In genomic region chrX:20573927-20574326, GRCm38 (mm10) we compare ENCODE assay signal across 28 mouse cellular contexts. TPM values are rescaled to one million over a fixed set of nuclear protein-coding genes. Genes with fewer than 3 reads are reported as not detected.
DNase-seq lines count a peak whose midpoint lies in the region; ATAC-seq and TF ChIP-seq lines count a peak whose summit lies in the region.
"Had no signal": no experiment of that assay in that cellular context is flagged by ENCODE, and none has a peak within 500 bp of the region (broad histone marks: within the 10 kb centered on the region; RNA-seq: fewer than 3 reads in every experiment).

No protein-coding gene starts in this region.

- H3K79me3 ChIP-seq in C2C12 (ENCODE audit: low read depth), result no peaks in the 10 kb centered on the region

- WGBS in stomach, postnatal 0 days, result 90% methylated on average over 4 of the region's 4 CpGs
- WGBS in midbrain, embryonic 14.5 days, result 84% methylated on average over 4 of the region's 4 CpGs

- H3K36me3 ChIP-seq in C2C12 (ENCODE audit: control insufficient read depth, insufficient read depth), result no peaks in the 10 kb centered on the region
- no peaks in the 10 kb centered on the region for H3K36me3 ChIP-seq in stomach, postnatal 0 days (ENCODE audit: control insufficient read depth, insufficient read depth, low read length)
- no peaks in the 10 kb centered on the region for H3K36me3 ChIP-seq in midbrain, embryonic 14.5 days (ENCODE audit: control insufficient read depth, insufficient read depth, low read length)
- H3K36me3 ChIP-seq: embryonic facial prominence, embryonic 13.5 days; embryonic facial prominence, embryonic 15.5 days; forebrain, embryonic 10.5 days; forebrain, embryonic 12.5 days had no signal

- H3K4me3 ChIP-seq in C2C12 (ENCODE audit: insufficient read depth, poor library complexity, severe bottlenecking), result no peak overlapping the region
- no peak overlapping the region for H3K4me3 ChIP-seq in stomach, postnatal 0 days (ENCODE audit: low read depth, low read length)
- no peak overlapping the region for H3K4me3 ChIP-seq in midbrain, embryonic 14.5 days (replicated peaks; ENCODE audit: low read depth, low read length)
- H3K4me3 ChIP-seq: embryonic facial prominence, embryonic 13.5 days; embryonic facial prominence, embryonic 15.5 days; erythroblast, embryonic 14.5 days; forebrain, embryonic 10.5 days; forebrain, embryonic 12.5 days had no signal

- H3K79me2 ChIP-seq in C2C12 (ENCODE audit: control insufficient read depth, insufficient read depth), result no peaks in the 10 kb centered on the region

- no peak overlapping the region for H3K4me2 ChIP-seq in stomach, postnatal 0 days (replicated peaks; ENCODE audit: low read depth)
- no peak overlapping the region for H3K4me2 ChIP-seq in midbrain, embryonic 14.5 days (ENCODE audit: low read length)
- H3K4me2 ChIP-seq: embryonic facial prominence, embryonic 13.5 days; embryonic facial prominence, embryonic 15.5 days; forebrain, embryonic 12.5 days had no signal

- TF ChIP-seq CTCF in C2C12 (IDR thresholded peaks at IDR 0.05; ENCODE audit: control insufficient read depth, insufficient read depth, insufficient read length), result no peak
- no peak for TF ChIP-seq CTCF in stomach, postnatal 0 days (IDR thresholded peaks at IDR 0.05; ENCODE audit: low read depth)

- no peaks in the 10 kb centered on the region for H3K9me3 ChIP-seq in stomach, postnatal 0 days (ENCODE audit: control insufficient read depth, low read length)
- H3K9me3 ChIP-seq in midbrain, embryonic 14.5 days (ENCODE audit: control insufficient read depth, low read length), result no peaks in the 10 kb centered on the region
- H3K9me3 ChIP-seq: embryonic facial prominence, embryonic 13.5 days; embryonic facial prominence, embryonic 15.5 days; forebrain, embryonic 10.5 days; forebrain, embryonic 12.5 days had no signal

- no peaks in the 10 kb centered on the region for H3K27me3 ChIP-seq in C2C12 (ENCODE audit: control insufficient read depth, insufficient read depth, insufficient read length)
- H3K27me3 ChIP-seq in stomach, postnatal 0 days (ENCODE audit: control insufficient read depth, insufficient read depth, low read length), result no peaks in the 10 kb centered on the region
- no peaks in the 10 kb centered on the region for H3K27me3 ChIP-seq in midbrain, embryonic 14.5 days (ENCODE audit: control insufficient read depth, insufficient read depth, low read length)
- H3K27me3 ChIP-seq: embryonic facial prominence, embryonic 13.5 days; embryonic facial prominence, embryonic 15.5 days; forebrain, embryonic 12.5 days had no signal

- DNase-seq in right cerebral cortex, adult 18-20 months, result no peak
- no peak for DNase-seq in stomach, postnatal 0 days (ENCODE audit: low spot score)
- DNase-seq in midbrain, embryonic 14.5 days, result no peak
- DNase-seq: adrenal gland, adult 8-10 months; adrenal gland, postnatal 25 days; B cell, adult 2 months; cerebellum, adult 11 months; cerebellum, adult 18-20 months; cerebellum, adult 8-10 months; cerebellum, adult 9-11 months; cerebellum, postnatal 14 days; cerebellum, postnatal 36 days; embryo, embryonic 11 days had no signal

- H3K9ac ChIP-seq in stomach, postnatal 0 days (ENCODE audit: low read length), result no peak overlapping the region
- no peak overlapping the region for H3K9ac ChIP-seq in midbrain, embryonic 14.5 days (replicated peaks; ENCODE audit: low read length)
- H3K9ac ChIP-seq: embryonic facial prominence, embryonic 13.5 days; embryonic facial prominence, embryonic 15.5 days; forebrain, embryonic 12.5 days had no signal

- no peak overlapping the region for H3ac ChIP-seq in C2C12 (ENCODE audit: control insufficient read depth, insufficient read length, low read depth)

- ATAC-seq in granulocyte monocyte progenitor cell, adult 5-6 weeks (replicated peaks; ENCODE audit: poor library complexity, severe bottlenecking), result peak; percentile 82
- ATAC-seq in megakaryocyte progenitor cell, adult 5-6 weeks (replicated peaks; ENCODE audit: poor library complexity), result peak; percentile 63
- no peak for ATAC-seq in stomach, postnatal 0 days (ENCODE audit: low FRiP score, low TSS enrichment)
- ATAC-seq in midbrain, embryonic 14.5 days (ENCODE audit: low FRiP score, low TSS enrichment), result no peak
- ATAC-seq: activated CD4-positive, CD25-positive, alpha-beta regulatory T cell, adult 4 months; forebrain, embryonic 14.5 days; forebrain, embryonic 16.5 days; Patski had no signal

- no peaks in the 10 kb centered on the region for H3K4me1 ChIP-seq in stomach, postnatal 0 days (replicated peaks; ENCODE audit: control insufficient read depth, insufficient read depth)
- H3K4me1 ChIP-seq in midbrain, embryonic 14.5 days (ENCODE audit: control insufficient read depth, insufficient read depth, low read length), result no peaks in the 10 kb centered on the region
- H3K4me1 ChIP-seq: embryonic facial prominence, embryonic 13.5 days; embryonic facial prominence, embryonic 15.5 days; forebrain, embryonic 12.5 days had no signal

- no peak overlapping the region for H3K27ac ChIP-seq in stomach, postnatal 0 days (replicated peaks)
- no peak overlapping the region for H3K27ac ChIP-seq in midbrain, embryonic 14.5 days (replicated peaks; ENCODE audit: low read depth, low read length)
- H3K27ac ChIP-seq: embryonic facial prominence, embryonic 13.5 days; embryonic facial prominence, embryonic 15.5 days; forebrain, embryonic 10.5 days; forebrain, embryonic 12.5 days had no signal

- no peak for TF ChIP-seq EP300 in stomach, postnatal 0 days (optimal IDR thresholded peaks at IDR 0.05)

TF ChIP-seq in C2C12, 6 proteins besides CTCF, POLR2A, EP300 and RAD21:
- TF ChIP-seq FOSL1 (IDR thresholded peaks at IDR 0.05; ENCODE audit: insufficient read depth, low read length, poor library complexity, severe bottlenecking) (no peak), USF1 (IDR thresholded peaks at IDR 0.05; ENCODE audit: low read depth) (no peak), MYOD1 (IDR thresholded peaks at IDR 0.05; ENCODE audit: control insufficient read depth, insufficient read length, low read depth) (no peak), CEBPB (IDR thresholded peaks at IDR 0.05; ENCODE audit: low read depth) (peak; percentile 23), MAX (IDR thresholded peaks at IDR 0.05) (no peak), MYOG (IDR thresholded peaks at IDR 0.05; ENCODE audit: control insufficient read depth, extremely low read depth, insufficient read length) (no peak)

RNA-seq across cellular contexts. Expression of gene Rgn, which starts 24.3 kb away (rescaled TPM):
- polyA plus RNA-seq in C2C12 (2012; fragmentation: generic; extraction: Trizol), result not detected
- total RNA-seq in granulocyte monocyte progenitor cell, adult 5-6 weeks (2014; fragmentation: Nextera tagmentation), result not detected in 2 replicates
- total RNA-seq in granulocyte monocyte progenitor cell, adult 5-6 weeks (2017), result not detected in 2 replicates
- not detected in 2 replicates for total RNA-seq in megakaryocyte progenitor cell, adult 5-6 weeks (2015)
- total RNA-seq in megakaryocyte progenitor cell, adult 5-6 weeks (2017), result not detected in 2 replicates
- 1.8 and 2.5 TPM in 2 replicates for polyA plus RNA-seq in stomach, postnatal 0 days (2015; fragmentation: Nextera tagmentation; extraction: Ambion mirVana)
- polyA plus RNA-seq in midbrain, embryonic 14.5 days (2014; fragmentation: Nextera tagmentation; extraction: Ambion mirVana), result 0.49 and 0.86 TPM in 2 replicates
- total RNA-seq: common myeloid progenitor, adult 5-6 weeks; ES-E14 had no signal
- polyA plus RNA-seq: activated CD4-positive, CD25-positive, alpha-beta regulatory T cell, adult 4 months; embryonic facial prominence, embryonic 11.5 days; erythroblast, embryonic 14.5 days had no signal

RNA-seq across cellular contexts. Expression of gene Rbm10, which starts 43.4 kb away (rescaled TPM):
- 46.2 TPM for polyA plus RNA-seq in C2C12 (2012; fragmentation: generic; extraction: Trizol)
- total RNA-seq in granulocyte monocyte progenitor cell, adult 5-6 weeks (2014; fragmentation: Nextera tagmentation), result 50.1 and 52.1 TPM in 2 replicates
- total RNA-seq in granulocyte monocyte progenitor cell, adult 5-6 weeks (2017), result 70.2 and 83.0 TPM in 2 replicates
- 28.4 and 32.0 TPM in 2 replicates for total RNA-seq in megakaryocyte progenitor cell, adult 5-6 weeks (2015)
- 66.3 and 82.3 TPM in 2 replicates for total RNA-seq in megakaryocyte progenitor cell, adult 5-6 weeks (2017)
- 17.5 and 17.9 TPM in 2 replicates for polyA plus RNA-seq in stomach, postnatal 0 days (2015; fragmentation: Nextera tagmentation; extraction: Ambion mirVana)
- 54.8 and 57.0 TPM in 2 replicates for polyA plus RNA-seq in midbrain, embryonic 14.5 days (2014; fragmentation: Nextera tagmentation; extraction: Ambion mirVana)

RNA-seq across cellular contexts. Expression of gene Ndufb11, which starts 43.5 kb away (rescaled TPM):
- polyA plus RNA-seq in C2C12 (2012; fragmentation: generic; extraction: Trizol), result 244 TPM
- total RNA-seq in granulocyte monocyte progenitor cell, adult 5-6 weeks (2014; fragmentation: Nextera tagmentation), result 188 and 233 TPM in 2 replicates
- 97.4 and 116 TPM in 2 replicates for total RNA-seq in granulocyte monocyte progenitor cell, adult 5-6 weeks (2017)
- total RNA-seq in megakaryocyte progenitor cell, adult 5-6 weeks (2015), result 161 and 171 TPM in 2 replicates
- total RNA-seq in megakaryocyte progenitor cell, adult 5-6 weeks (2017), result 75.1 and 84.7 TPM in 2 replicates
- polyA plus RNA-seq in stomach, postnatal 0 days (2015; fragmentation: Nextera tagmentation; extraction: Ambion mirVana), result 316 and 334 TPM in 2 replicates
- 223 and 258 TPM in 2 replicates for polyA plus RNA-seq in midbrain, embryonic 14.5 days (2014; fragmentation: Nextera tagmentation; extraction: Ambion mirVana)

Comparison
In these comparisons a context has a peak if more than half of its experiments do, and no peak if none do; other contexts are left out.
1. ATAC-seq: peak in granulocyte monocyte progenitor cell, adult 5-6 weeks (single experiment) and megakaryocyte progenitor cell, adult 5-6 weeks (single experiment); none in stomach, postnatal 0 days (single experiment) and midbrain, embryonic 14.5 days (single experiment).